Mouse (Mus musculus) forebrain, embryonic 11.5 days (tissue): ENCODE data around the gene Srpk2. TPM values are rescaled to one million over a fixed set of nuclear protein-coding genes. Genes with fewer than 3 reads are reported as not detected.
"Not testable (repeated sequence)": the region's sequence is repeated elsewhere in the genome, so short reads cannot be mapped to it uniquely, and the experiment has no call there.

Experiments used
- ATAC-seq: fragments of 200-750 bp; cut with Nextera tagmentation; replicated peaks from 2 replicates; pipeline ENCODE4 v1.8.0; 2017; ENCODE audit warnings: moderate TSS enrichment; ENCODE audit not compliant: low FRiP score
- DNase-seq: peaks from one replicate; pipeline ENCODE4 v3.0.0-alpha.2; 2017; ENCODE audit warnings: low spot score
- H3K27ac ChIP-seq: fragments of 300-500 bp; sonication (generic); 2 replicates; pipeline ENCODE4 v1.5.1; 2014; ENCODE audit warnings: low read depth, low read length
- H3K27me3 ChIP-seq: fragments of 300-500 bp; sonication (generic); 2 replicates; pipeline ENCODE4 v1.6.1; 2014; ENCODE audit warnings: mild to moderate bottlenecking, low read length, mixed read lengths; ENCODE audit not compliant: control insufficient read depth, insufficient read depth
- H3K36me3 ChIP-seq: fragments of 300-500 bp; sonication (generic); 2 replicates; pipeline ENCODE4 v1.6.1; 2014; ENCODE audit warnings: mild to moderate bottlenecking, low read length, moderate library complexity, mixed read lengths; ENCODE audit not compliant: control insufficient read depth, insufficient read depth
- H3K4me1 ChIP-seq: fragments of 300-500 bp; sonication (generic); replicated peaks from 2 replicates; pipeline ENCODE4 v1.6.1; 2014; ENCODE audit warnings: low read length, mixed read lengths; ENCODE audit not compliant: control insufficient read depth, insufficient read depth
- H3K4me2 ChIP-seq: fragments of 300-500 bp; sonication (generic); 2 replicates; pipeline ENCODE4 v1.6.1; 2014; ENCODE audit warnings: low read depth, mild to moderate bottlenecking, low read length, moderate library complexity, mixed read lengths; ENCODE audit not compliant: severe bottlenecking
- H3K4me3 ChIP-seq: fragments of 300-500 bp; sonication (generic); 2 replicates; pipeline ENCODE4 v1.5.1; 2014; ENCODE audit warnings: low read depth, low read length
- H3K9ac ChIP-seq: fragments of 300-500 bp; sonication (generic); 2 replicates; pipeline ENCODE4 v1.6.1; 2014; ENCODE audit warnings: low read length
- H3K9me3 ChIP-seq: fragments of 300-500 bp; sonication (generic); 2 replicates; pipeline ENCODE4 v1.6.1; 2016; ENCODE audit warnings: low read length, mixed read lengths; ENCODE audit not compliant: control insufficient read depth
- WGBS: fragments of 180-500 bp; shearing (Covaris S2); extraction: QIAGEN DNeasy Blood & Tissue Kit; methylation state at CpG from one replicate; pipeline ENCODE4 v1.1.7; 2014; 5-methylcytosine and 5-hydroxymethylcytosine counted together
- polyA plus RNA-seq: library from polyadenylated mRNA; unstranded; fragments of >200 nt; fragmentation: Nextera tagmentation; extraction: Ambion mirVana; gene quantifications from 2 replicates; pipeline ENCODE4 v1.2.1, GENCODE M21; 2014

The Srpk2 gene
- polyA plus RNA-seq, 1 experiment from 2014 or later: 61.1 TPM

DNA sequence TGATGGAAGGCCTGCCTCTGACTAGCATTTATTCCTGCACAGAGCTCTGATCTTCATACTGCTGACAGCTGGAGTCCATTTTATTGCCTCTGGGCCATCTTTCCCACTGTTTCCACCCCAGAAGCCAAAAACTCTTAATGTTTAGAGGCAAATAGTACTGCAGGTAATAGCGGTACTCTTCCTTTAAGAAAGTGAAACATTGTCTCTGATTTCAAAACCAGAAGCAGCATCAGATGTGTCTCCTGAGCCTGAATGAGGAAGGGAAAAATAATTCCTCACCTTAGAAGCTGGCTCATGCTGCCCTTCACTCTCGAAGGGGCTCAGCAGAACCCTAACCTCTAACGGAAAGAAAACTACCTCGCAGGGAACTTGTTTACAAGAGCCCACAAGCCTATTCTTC, 26.8 kb upstream of the Srpk2 start:
- no peak overlapping the region for H3K4me3 ChIP-seq
- WGBS: 97% methylated on average over 4 of the region's 4 CpGs
- H3K36me3 ChIP-seq: peaks cover 31% of the 10 kb centered on the region
- H3K9me3 ChIP-seq: peaks cover 25% of the 10 kb centered on the region; the same call in 1 of the 2 replicates
- H3K27ac ChIP-seq: no peak overlapping the region
- no peaks in the 10 kb centered on the region for H3K27me3 ChIP-seq
- H3K4me1 ChIP-seq: no peaks in the 10 kb centered on the region
- ATAC-seq (no peak), DNase-seq (no peak)
- H3K4me2 ChIP-seq: no peak overlapping the region
- H3K9ac ChIP-seq: no peak overlapping the region

DNA sequence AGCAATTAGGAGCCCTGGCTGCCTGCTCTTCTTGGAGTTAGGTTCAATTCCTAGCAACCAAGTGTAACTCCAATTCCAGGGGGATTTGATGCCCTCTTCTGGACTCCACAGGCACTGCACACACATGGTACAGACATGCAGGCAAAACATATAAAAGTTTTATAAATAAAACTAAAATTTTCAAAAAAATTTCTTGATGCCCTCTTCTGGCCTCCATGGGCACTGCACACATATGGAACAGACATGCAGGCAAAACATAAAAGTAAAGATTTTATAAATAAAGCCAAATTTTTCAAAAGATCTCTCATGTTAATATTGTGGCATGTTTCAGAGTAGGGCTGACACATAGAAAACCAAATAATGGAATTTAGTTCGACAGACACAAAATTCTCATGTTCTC, 25.2 kb upstream of the Srpk2 start:
- Histone ChIP-seq H3K27me3 (no peaks in the 10 kb centered on the region), H3K9me3 (peaks cover 25% of the 10 kb centered on the region; the same call in 1 of the 2 replicates), H3K4me1 (no peaks in the 10 kb centered on the region), H3K4me2 (no peak overlapping the region), H3K27ac (no peak overlapping the region), H3K4me3 (no peak overlapping the region), H3K36me3 (peaks cover 35% of the 10 kb centered on the region), H3K9ac (no peak overlapping the region)
- DNase-seq (no peak), ATAC-seq (no peak)
- 100% methylated on average over 1 of the region's 1 CpGs for WGBS

DNA sequence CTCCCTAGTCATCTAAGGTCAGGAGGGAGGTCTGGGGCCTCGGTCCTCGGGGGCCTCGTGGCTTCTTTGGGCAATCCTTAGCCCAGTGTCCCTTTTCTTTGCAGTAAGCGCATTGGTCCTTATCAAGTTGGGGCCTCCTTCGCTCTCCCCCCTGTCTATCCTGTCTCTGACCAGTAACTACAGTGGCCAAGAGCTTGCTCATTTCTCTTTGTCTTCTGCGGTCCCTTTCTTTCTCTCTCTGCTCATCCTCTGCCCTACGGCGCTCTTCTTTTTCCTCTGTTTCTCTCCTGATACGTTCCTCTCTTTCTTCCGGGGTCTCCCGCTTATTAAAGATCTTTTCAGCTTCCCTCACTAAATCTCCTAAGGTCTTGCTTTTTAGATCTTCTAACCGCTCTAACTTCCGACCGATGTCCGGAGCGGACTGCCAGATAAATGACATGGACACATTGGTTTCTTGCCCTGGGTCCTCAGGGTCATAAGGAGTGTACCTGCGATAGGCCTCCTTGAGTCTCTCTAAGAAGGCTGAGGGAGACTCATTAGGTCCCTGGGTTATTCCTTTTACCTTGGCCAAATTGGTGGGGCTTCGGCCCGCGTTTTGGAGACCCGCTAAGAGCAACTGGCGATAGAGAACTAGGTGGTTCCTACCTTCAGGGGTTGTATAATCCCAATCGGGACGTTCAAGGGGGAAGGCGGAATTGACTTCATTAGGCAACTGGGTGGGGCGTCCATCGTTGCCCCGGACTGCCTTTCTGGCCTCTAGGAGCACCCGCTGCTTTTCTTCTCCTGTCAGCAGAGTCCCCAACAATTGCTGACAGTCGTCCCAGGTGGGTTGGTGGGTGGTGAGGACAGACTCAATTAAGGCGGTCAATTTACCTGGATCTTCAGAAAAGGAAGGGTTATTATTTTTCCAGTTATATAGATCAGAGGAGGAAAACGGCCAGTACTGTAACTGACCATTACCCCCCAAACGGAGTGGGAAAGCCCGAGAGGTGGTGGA, 22.5 kb upstream of the Srpk2 start:
- not testable (repeated sequence) for H3K9ac ChIP-seq

DNA sequence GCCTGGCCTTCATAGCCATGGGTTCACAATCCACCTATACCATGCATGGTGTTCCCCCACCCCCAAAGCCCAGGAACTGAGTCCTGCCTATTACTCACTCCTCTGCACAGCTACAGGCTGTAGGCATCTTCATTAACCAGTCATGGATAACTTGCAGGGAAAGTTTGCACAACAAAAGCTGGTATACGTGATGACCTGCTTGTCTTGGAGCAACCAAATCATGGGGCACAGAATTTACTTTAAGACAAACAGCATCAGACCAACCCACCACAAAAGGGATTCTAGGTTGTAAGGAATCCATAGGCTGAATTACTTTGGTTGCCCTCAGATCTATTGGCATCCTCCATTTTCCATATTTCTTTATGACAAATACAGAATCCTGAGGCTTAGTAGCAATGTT, 13.0 kb upstream of the Srpk2 start:
- H3K9ac ChIP-seq: no peak overlapping the region
- no peak overlapping the region for H3K4me2 ChIP-seq
- no peak overlapping the region for H3K27ac ChIP-seq
- peaks cover 18% of the 10 kb centered on the region for H3K36me3 ChIP-seq
- DNase-seq (no peak), ATAC-seq (no peak)
- no peak overlapping the region for H3K4me3 ChIP-seq
- H3K27me3 ChIP-seq: no peaks in the 10 kb centered on the region
- 89% methylated on average over 1 of the region's 1 CpGs for WGBS
- H3K9me3 ChIP-seq: peaks cover 14% of the 10 kb centered on the region
- no peaks in the 10 kb centered on the region for H3K4me1 ChIP-seq

More for the DNA sequence above, 22.5 kb upstream of the Srpk2 start:
- Histone ChIP-seq H3K36me3 (peaks cover 51% of the 10 kb centered on the region), H3K9me3 (peaks cover 37% of the 10 kb centered on the region)
- H3K4me2 ChIP-seq, H3K4me3 ChIP-seq, ATAC-seq, H3K27ac ChIP-seq, H3K4me1 ChIP-seq, DNase-seq, H3K27me3 ChIP-seq: not testable (repeated sequence)
- 98% methylated on average over 31 of the region's 34 CpGs for WGBS

DNA sequence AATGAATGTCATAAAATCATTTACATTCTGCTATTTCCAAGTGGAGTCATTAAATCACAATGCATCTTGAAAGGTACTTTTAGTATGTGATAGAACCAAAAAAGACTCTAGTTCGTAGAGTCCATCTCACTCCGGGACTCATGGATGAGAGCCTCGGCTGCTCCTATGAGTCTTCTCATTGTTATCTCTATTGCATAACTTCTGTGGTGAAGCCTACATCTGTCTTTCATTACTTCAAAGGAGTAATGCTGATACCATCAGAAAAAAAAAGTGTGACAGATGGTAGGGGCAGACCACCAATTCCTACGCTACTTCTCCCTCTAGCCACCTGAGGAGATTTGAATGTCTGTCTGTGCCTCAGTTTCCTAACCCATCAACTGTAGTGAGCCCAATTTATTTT, 986 bp downstream of the Srpk2 start:
- 81% methylated on average over 4 of the region's 4 CpGs for WGBS
- Histone ChIP-seq H3K36me3 (no peaks in the 10 kb centered on the region), H3K4me2 (no peak overlapping the region), H3K4me1 (no peaks in the 10 kb centered on the region), H3K9ac (no peak overlapping the region), H3K4me3 (no peak overlapping the region), H3K27ac (no peak overlapping the region), H3K27me3 (no peaks in the 10 kb centered on the region), H3K9me3 (no peaks in the 10 kb centered on the region)
- DNase-seq (no peak), ATAC-seq (no peak)

DNA sequence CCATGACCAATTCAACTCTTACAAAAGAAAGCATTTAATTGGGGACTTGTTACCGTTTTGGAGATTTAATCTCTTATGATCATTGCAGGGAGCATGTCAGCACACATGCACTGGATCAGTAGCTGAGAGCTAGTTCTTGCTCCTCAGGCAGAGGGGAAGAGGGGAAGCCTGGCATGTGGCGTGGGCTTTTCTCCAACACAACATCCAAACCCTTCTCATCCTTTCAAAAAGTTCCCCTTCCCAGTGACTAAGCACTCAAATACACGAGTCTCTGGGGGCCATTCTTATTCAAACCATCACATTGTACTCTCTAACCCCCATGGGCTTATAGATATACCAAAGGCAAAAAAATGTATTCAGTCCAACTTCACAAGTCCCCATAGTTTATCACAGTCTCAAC, 5.4 kb downstream of the Srpk2 start:
- DNase-seq: no peak
- Histone ChIP-seq H3K9me3 (no peaks in the 10 kb centered on the region), H3K27me3 (no peaks in the 10 kb centered on the region), H3K27ac (no peak overlapping the region), H3K9ac (no peak overlapping the region), H3K36me3 (no peaks in the 10 kb centered on the region), H3K4me1 (peaks cover 4% of the 10 kb centered on the region; the same call in 1 of the 2 replicates), H3K4me3 (no peak overlapping the region), H3K4me2 (no peak overlapping the region)
- WGBS: 70% methylated on average over 3 of the region's 3 CpGs
- no peak for ATAC-seq

DNA sequence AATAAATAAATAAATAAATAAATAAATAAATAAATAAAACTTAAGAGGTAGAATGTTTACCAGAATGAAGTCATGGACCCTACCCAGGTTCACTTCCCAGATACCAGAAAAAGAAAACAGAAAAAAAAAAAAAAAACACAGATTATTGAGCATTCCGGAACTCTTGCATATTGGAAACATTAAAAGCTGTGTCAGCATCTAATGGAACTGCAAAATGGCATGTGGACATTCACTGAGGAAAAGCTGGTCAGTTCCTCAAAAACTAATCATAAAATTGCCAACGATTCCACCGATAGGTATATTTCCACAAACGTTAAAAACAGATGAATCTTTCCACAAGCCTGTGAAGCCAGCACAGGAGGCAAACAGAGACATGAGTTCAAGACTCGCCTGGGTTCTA, 6.5 kb downstream of the Srpk2 start:
- Histone ChIP-seq H3K9me3 (no peaks in the 10 kb centered on the region), H3K27me3 (no peaks in the 10 kb centered on the region), H3K27ac (no peak overlapping the region), H3K4me3 (no peak overlapping the region), H3K4me1 (peaks cover 4% of the 10 kb centered on the region; the same call in 1 of the 2 replicates), H3K4me2 (no peak overlapping the region), H3K9ac (no peak overlapping the region), H3K36me3 (no peaks in the 10 kb centered on the region)
- no peak for ATAC-seq
- no peak for DNase-seq
- WGBS: 91% methylated on average over 5 of the region's 5 CpGs

DNA sequence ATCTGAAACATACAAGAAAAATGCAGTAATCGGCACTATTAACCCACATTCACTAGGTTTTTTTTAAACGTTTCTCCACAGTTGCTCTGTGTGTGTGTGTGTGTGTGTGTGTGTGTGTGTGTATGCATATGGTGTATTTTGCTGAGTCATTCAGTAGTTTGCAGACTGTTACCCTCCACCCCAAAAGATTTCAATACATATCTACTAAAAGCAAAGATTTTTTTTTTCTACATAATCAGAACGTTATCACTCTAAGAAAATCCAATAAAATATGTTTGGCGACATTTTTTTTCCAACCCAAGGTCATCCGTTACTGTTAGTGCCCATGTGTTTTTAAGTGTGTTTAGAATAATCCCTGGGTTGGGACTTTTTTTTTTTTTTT, 7.4 kb downstream of the Srpk2 start:
- H3K36me3 ChIP-seq: no peaks in the 10 kb centered on the region
- H3K9ac ChIP-seq: no peak overlapping the region
- no peak overlapping the region for H3K4me2 ChIP-seq
- H3K4me1 ChIP-seq: peaks cover 4% of the 10 kb centered on the region; the same call in 1 of the 2 replicates
- no peak overlapping the region for H3K4me3 ChIP-seq
- WGBS: 85% methylated on average over 5 of the region's 5 CpGs
- H3K27ac ChIP-seq: no peak overlapping the region
- no peak for DNase-seq
- H3K9me3 ChIP-seq: no peaks in the 10 kb centered on the region
- no peak for ATAC-seq
- H3K27me3 ChIP-seq: no peaks in the 10 kb centered on the region
